Mouse (Mus musculus) hindbrain, embryonic 11.5 days (tissue): ENCODE measurements at regions not wholly inside any gene's neighbourhood (a gene's known extent, or its start where the extent isn't known, plus 50 kb on each side); places are given as distances from the start of the nearest gene placed in this dataset.

Source experiments
- ATAC-seq: fragments of 200-750 bp; cut with Nextera tagmentation; 2 replicates; pipeline ENCODE4 v1.8.0; 2017; ENCODE audit warnings: mild to moderate bottlenecking, moderate TSS enrichment, moderate library complexity; ENCODE audit not compliant: low FRiP score
- DNase-seq: peaks from one replicate; pipeline ENCODE4 v3.0.0-alpha.2; 2015; ENCODE audit warnings: low spot score
- H3K27ac ChIP-seq: fragments of 300-500 bp; sonication (generic); 2 replicates; pipeline ENCODE4 v1.5.1; 2014; ENCODE audit warnings: mild to moderate bottlenecking, low read depth, low read length
- H3K27me3 ChIP-seq: fragments of 300-500 bp; sonication (generic); 2 replicates; pipeline ENCODE4 v1.6.1; 2014; ENCODE audit warnings: mild to moderate bottlenecking, low read length, moderate library complexity, mixed read lengths; ENCODE audit not compliant: control insufficient read depth, insufficient read depth
- H3K36me3 ChIP-seq: fragments of 300-500 bp; sonication (generic); 2 replicates; pipeline ENCODE4 v1.6.1; 2014; ENCODE audit warnings: mild to moderate bottlenecking, low read length, moderate library complexity, mixed read lengths; ENCODE audit not compliant: control insufficient read depth, insufficient read depth
- H3K4me1 ChIP-seq: fragments of 300-500 bp; sonication (generic); replicated peaks from 2 replicates; pipeline ENCODE4 v1.6.1; 2014; ENCODE audit warnings: low read length, mixed read lengths; ENCODE audit not compliant: control insufficient read depth, insufficient read depth
- H3K4me2 ChIP-seq: fragments of 300-500 bp; sonication (generic); replicated peaks from 2 replicates; pipeline ENCODE4 v1.6.1; 2014; ENCODE audit warnings: mild to moderate bottlenecking, low read depth, low read length
- H3K4me3 ChIP-seq: fragments of 300-500 bp; sonication (generic); 2 replicates; pipeline ENCODE4 v1.5.1; 2014; ENCODE audit warnings: low read depth, low read length
- H3K9ac ChIP-seq: fragments of 300-500 bp; sonication (generic); 2 replicates; pipeline ENCODE4 v1.6.1; 2014; ENCODE audit warnings: low read depth, low read length
- H3K9me3 ChIP-seq: fragments of 300-500 bp; sonication (generic); 2 replicates; pipeline ENCODE4 v1.6.1; 2016; ENCODE audit warnings: low read length; ENCODE audit not compliant: control insufficient read depth
- WGBS: fragments of 180-500 bp; shearing (Covaris S2); extraction: QIAGEN DNeasy Blood & Tissue Kit; methylation state at CpG from one replicate; pipeline ENCODE4 v1.1.7; 2014; 5-methylcytosine and 5-hydroxymethylcytosine counted together

- Histone ChIP-seq H3K27me3 (no peaks in the 10 kb centered on the region), H3K4me1 (no peaks in the 10 kb centered on the region), H3K4me2 (no peak overlapping the region), H3K9me3 (no peaks in the 10 kb centered on the region), H3K4me3 (no peak overlapping the region), H3K27ac (no peak overlapping the region), H3K36me3 (no peaks in the 10 kb centered on the region), H3K9ac (no peak overlapping the region)
- ATAC-seq = no peak
- no peak for DNase-seq
- 88% methylated on average over 9 of the region's 9 CpGs for WGBS
Observed at GRCm38 (mm10) chr17:41990804-41991203, 324.9 kb upstream of the Ptchd4 start.

GRCm38 (mm10) chr17:42008415-42008814, 307.3 kb upstream of the Ptchd4 start:
- H3K4me3 ChIP-seq = no peak overlapping the region
- no peaks in the 10 kb centered on the region for H3K9me3 ChIP-seq
- H3K27ac ChIP-seq = no peak overlapping the region
- no peaks in the 10 kb centered on the region for H3K4me1 ChIP-seq
- no peak overlapping the region for H3K4me2 ChIP-seq
- H3K36me3 ChIP-seq = no peaks in the 10 kb centered on the region
- no peak overlapping the region for H3K9ac ChIP-seq
- DNase-seq = no peak
- no peak for ATAC-seq
- H3K27me3 ChIP-seq = no peaks in the 10 kb centered on the region

GRCm38 (mm10) chr17:42024295-42024694, 291.5 kb upstream of the Ptchd4 start:
- H3K27me3 ChIP-seq = no peaks in the 10 kb centered on the region
- 0 out of 2 replicates have a peak, but pooled peaks have one; percentile 45 for ATAC-seq
- no peak overlapping the region for H3K27ac ChIP-seq
- no peaks in the 10 kb centered on the region for H3K36me3 ChIP-seq
- no peaks in the 10 kb centered on the region for H3K9me3 ChIP-seq
- no peak for DNase-seq
- WGBS = 79% methylated on average over 2 of the region's 2 CpGs
- H3K4me1 ChIP-seq = no peaks in the 10 kb centered on the region
- no peak overlapping the region for H3K4me3 ChIP-seq
- H3K4me2 ChIP-seq = no peak overlapping the region
- no peak overlapping the region for H3K9ac ChIP-seq

- H3K27ac ChIP-seq = no peak overlapping the region
- no peak for DNase-seq
- H3K9me3 ChIP-seq = no peaks in the 10 kb centered on the region
- no peak for ATAC-seq
- H3K27me3 ChIP-seq = no peaks in the 10 kb centered on the region
- H3K9ac ChIP-seq = no peak overlapping the region
- no peaks in the 10 kb centered on the region for H3K36me3 ChIP-seq
- no peak overlapping the region for H3K4me2 ChIP-seq
- no peaks in the 10 kb centered on the region for H3K4me1 ChIP-seq
- H3K4me3 ChIP-seq = no peak overlapping the region
Observed at GRCm38 (mm10) chr17:42027253-42027652, 288.5 kb upstream of the Ptchd4 start.

GRCm38 (mm10) chr17:42029452-42029851, 286.3 kb upstream of the Ptchd4 start:
- Histone ChIP-seq H3K27ac (no peak overlapping the region), H3K4me2 (no peak overlapping the region), H3K9ac (no peak overlapping the region), H3K27me3 (no peaks in the 10 kb centered on the region), H3K36me3 (no peaks in the 10 kb centered on the region), H3K4me3 (no peak overlapping the region), H3K4me1 (no peaks in the 10 kb centered on the region), H3K9me3 (no peaks in the 10 kb centered on the region)
- 71% methylated on average over 3 of the region's 3 CpGs for WGBS
- DNase-seq = peak; percentile 1
- no peak for ATAC-seq

- H3K9ac ChIP-seq = no peak overlapping the region
- ATAC-seq (no peak), DNase-seq (no peak)
- H3K4me2 ChIP-seq = no peak overlapping the region
- no peaks in the 10 kb centered on the region for H3K36me3 ChIP-seq
- H3K27ac ChIP-seq = no peak overlapping the region
- no peaks in the 10 kb centered on the region for H3K27me3 ChIP-seq
- H3K9me3 ChIP-seq = no peaks in the 10 kb centered on the region
- WGBS = 87% methylated on average over 2 of the region's 2 CpGs
- H3K4me3 ChIP-seq = no peak overlapping the region
- no peaks in the 10 kb centered on the region for H3K4me1 ChIP-seq
Observed at GRCm38 (mm10) chr17:42037089-42037488, 278.7 kb upstream of the Ptchd4 start.

DNA sequence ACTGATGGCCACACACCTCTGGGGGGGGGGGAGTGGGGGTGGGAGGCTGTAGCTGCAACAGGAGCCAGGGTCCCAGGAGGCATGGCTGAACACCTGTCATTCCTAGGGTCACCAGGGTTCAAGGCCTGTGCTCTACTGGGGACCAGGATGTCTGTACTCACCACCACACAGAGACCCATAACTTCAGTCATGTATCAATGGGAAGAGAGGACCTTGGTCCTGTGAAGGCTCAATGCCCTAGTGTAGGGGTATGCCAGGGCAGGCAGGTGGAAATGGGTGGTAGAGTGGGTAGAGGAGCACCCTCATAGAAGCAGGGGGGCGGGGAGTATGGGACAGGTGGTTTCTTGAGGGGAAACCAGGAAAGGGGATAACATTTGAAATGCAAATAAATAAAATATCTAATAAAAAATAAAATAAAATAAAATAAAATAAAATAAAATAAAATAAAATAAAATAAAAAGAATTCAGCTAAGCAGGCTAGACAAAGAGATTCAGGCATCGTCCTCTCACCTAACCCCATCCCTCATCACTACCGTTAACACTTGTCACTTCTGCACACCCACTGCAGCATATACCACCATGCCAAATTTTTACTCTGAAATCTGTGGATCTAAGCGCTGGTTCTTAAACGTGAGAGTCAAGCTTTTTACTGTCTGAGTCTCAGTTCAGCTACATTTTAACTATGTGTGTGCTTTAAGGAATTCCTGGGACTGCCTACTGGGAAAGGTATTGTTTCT, 265.8 kb upstream of the Ptchd4 start:
- no peaks in the 10 kb centered on the region for H3K4me1 ChIP-seq

DNA sequence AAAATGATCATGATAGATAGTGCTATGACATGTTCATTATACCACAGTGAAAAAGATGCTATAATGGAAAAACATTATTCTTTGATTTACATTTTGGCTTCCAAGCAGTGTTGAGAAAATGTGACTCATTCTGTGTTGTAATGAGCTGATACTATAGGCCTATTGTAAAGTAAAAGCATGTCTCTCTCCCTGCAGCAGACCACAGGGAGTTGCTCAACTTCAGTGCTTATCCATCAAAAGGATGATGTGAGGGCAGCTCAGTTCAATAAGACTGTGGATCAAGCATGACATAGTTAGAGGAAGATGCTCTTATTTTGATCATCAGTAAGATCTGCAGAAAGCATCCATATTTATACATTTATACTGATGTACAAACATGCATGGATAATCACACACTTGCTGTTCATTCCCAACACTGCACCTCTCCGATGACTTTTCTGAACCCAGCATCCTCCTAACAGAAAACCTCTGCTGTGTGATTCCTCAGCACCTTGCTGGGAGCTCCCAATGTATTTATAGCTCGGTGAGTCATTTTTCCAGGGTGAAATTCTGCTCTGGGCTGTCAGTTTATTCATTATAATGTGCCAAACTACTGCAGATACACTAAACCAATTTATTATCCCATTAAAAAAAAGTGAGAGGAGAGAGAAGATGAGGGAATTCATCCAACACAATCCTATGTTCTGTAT, 224.8 kb upstream of the Ptchd4 start:
- Histone ChIP-seq H3K4me3 (no peak overlapping the region), H3K27me3 (no peaks in the 10 kb centered on the region), H3K9me3 (no peaks in the 10 kb centered on the region), H3K27ac (no peak overlapping the region), H3K4me2 (no peak overlapping the region), H3K4me1 (no peaks in the 10 kb centered on the region), H3K36me3 (no peaks in the 10 kb centered on the region), H3K9ac (no peak overlapping the region)
- DNase-seq (no peak), ATAC-seq (no peak)
- 76% methylated on average over 2 of the region's 2 CpGs for WGBS

More for the DNA sequence above, 265.8 kb upstream of the Ptchd4 start:
- Histone ChIP-seq H3K4me2 (no peak overlapping the region), H3K27me3 (no peaks in the 10 kb centered on the region), H3K9me3 (no peaks in the 10 kb centered on the region), H3K4me3 (no peak overlapping the region), H3K9ac (no peak overlapping the region), H3K27ac (no peak overlapping the region), H3K36me3 (no peaks in the 10 kb centered on the region)
- ATAC-seq = peak; percentile 51; the same call in 1 of the 2 replicates
- 85% methylated on average over 5 of the region's 5 CpGs for WGBS
- no peak for DNase-seq

DNA sequence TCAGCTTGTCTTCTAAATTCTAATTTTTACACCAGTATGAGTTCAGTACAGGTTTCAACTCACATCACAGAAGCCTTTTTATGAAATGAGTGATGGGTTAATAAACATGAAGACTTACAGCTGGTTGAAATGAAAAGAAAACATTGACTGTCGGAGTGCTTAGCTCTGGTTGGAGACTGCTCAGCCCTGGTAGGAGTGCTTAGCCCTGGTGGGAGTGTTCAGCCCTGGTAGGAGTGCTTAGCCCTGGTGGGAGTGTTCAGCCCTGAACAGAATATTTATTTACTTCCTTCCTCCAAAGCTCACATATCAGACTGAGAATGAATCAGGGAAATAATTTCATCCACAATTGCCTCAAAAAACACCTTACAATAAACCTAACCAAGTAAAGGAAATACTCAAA, 202.1 kb upstream of the Ptchd4 start:
- no peaks in the 10 kb centered on the region for H3K27me3 ChIP-seq
- no peak overlapping the region for H3K9ac ChIP-seq
- H3K4me2 ChIP-seq = no peak overlapping the region
- ATAC-seq (no peak), DNase-seq (no peak)
- H3K36me3 ChIP-seq = no peaks in the 10 kb centered on the region
- WGBS = 57% methylated on average over 1 of the region's 1 CpGs
- H3K27ac ChIP-seq = no peak overlapping the region
- H3K9me3 ChIP-seq = no peaks in the 10 kb centered on the region
- no peak overlapping the region for H3K4me3 ChIP-seq
- no peaks in the 10 kb centered on the region for H3K4me1 ChIP-seq
